Mouse (Mus musculus): ENCODE measurements around the gene Ccdc151.

Gene Ccdc151

GRCm38 (mm10) chr9:21955570-21956281 is 46.7 kb downstream of the Ccdc151 start, which contains the start of gene Swsap1:
TSS of gene Swsap1 (plus strand) at chr9:21955755.
- peak; percentile 99 for DNase-seq

DNA sequence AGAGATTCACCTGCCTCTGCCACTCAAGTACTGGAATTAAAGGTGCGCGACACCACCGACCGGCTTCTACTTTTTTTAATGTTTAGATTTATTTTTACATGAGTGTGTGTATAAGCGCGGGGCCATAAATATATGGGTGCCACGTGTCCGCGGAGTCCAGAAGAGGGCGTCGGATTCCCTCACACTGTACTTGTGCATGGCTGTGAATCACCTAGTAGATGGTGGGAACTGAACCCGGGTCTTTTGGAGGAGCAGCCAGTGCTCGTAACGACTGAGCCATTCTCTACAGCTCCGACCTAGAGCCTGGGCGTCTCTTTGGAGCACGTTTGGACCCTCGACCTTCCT is 47.2 kb downstream of the Ccdc151 start:
- DNase-seq, result no peak

GRCm38 (mm10) chr9:21954635-21955034 is 47.8 kb downstream of the Ccdc151 start:
- no peak for DNase-seq

DNA sequence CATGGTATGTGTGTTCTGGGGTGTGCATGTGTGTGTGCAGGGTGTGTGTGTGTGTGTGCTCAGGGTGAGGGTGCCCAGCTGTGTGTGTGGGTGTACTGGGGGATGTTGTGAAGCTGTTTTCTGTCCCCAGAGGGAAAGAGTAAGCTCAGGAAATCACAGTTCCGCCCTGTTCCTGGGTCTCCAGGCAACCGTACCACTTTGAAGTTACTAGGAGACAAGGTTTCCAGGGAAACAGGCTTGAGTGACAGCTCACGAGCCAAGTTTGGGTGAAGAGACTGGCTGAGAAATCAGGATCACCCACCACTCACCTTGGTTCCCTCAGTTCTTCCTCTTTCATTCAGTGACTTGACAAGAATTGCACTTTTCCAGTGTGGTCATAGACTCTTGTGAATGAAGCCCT is 48.8 kb downstream of the Ccdc151 start:
- peak; percentile 56 for DNase-seq

DNA sequence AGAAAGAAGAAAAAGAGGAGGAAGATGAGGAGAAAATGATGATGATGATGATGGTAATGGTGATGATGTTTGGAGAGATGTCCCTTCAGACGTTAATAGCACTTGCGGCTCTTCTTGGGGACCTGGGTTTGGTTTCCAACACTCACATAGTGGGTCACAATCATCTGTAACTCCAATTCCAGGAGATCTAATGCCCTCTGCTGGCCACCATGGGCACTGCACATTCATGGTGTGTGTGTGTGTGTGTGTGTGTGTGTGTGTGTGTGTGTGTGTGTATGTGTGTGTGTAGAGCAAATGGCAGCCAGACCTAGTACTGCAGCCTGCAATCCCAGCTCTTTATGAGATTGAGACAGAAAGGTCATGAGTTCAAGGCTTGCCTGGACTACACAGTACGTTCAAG is 50.5 kb downstream of the Ccdc151 start:
- DNase-seq, result no peak

- DNase-seq, result peak; percentile 66
These were observed 52.1 kb downstream of the Ccdc151 start for GRCm38 (mm10) chr9:21950322-21950721.

DNA sequence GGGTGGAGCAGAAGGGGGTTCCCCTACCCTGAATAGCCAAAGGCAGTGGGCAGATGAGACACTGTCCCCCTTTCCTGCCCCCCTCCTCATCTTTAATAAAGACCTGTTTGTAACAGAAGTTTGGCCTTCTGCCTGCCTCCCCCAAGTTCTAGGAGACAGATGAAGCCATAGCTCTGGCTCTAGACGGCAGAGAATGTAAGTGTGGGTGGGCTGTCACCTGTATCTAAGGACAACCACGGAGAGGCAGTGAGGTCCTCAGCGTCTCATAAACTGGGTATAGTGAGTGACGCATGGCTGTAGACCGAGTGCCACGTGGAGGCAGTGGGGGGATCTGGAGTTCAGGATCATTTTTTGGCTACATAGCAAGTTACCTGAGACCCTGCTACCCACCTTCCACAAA is 53.6 kb downstream of the Ccdc151 start:
- no peak for DNase-seq

GRCm38 (mm10) chr9:21948146-21948545 is 54.3 kb downstream of the Ccdc151 start:
- DNase-seq, result no peak

GRCm38 (mm10) chr9:21947540-21948130 is 54.8 kb downstream of the Ccdc151 start:
- no peak for DNase-seq

DNA sequence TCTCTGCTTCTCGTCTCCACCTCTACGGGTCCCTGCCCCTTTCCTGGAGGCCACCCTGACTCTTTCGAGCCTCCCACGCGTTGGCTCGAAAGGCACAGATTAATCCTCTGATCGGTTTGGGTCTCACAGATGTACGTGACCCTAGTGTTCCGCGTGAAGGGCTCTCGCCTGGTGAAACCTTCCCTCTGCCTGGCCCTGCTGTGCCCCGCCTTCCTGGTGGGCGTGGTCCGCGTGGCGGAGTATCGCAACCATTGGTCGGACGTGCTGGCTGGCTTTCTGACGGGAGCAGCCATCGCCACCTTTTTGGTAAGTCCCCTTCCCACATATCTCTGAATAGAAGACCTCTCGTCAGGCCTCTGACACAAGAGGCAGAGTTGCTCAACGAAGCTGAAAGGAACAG is 58.2 kb downstream of the Ccdc151 start:
- DNase-seq, result no peak

- no peak for DNase-seq
These were observed 58.8 kb downstream of the Ccdc151 start for GRCm38 (mm10) chr9:21943638-21944037.

GRCm38 (mm10) chr9:21943046-21943445 is 59.4 kb downstream of the Ccdc151 start:
- no peak for DNase-seq

All from retina, postnatal 1 day (tissue).